Mouse (Mus musculus) kidney, embryonic 15.5 days (tissue): ENCODE results near the gene Npc1l1. TPM values are rescaled to one million over a fixed set of nuclear protein-coding genes. Genes with fewer than 3 reads are reported as not detected.

Experiments
- ATAC-seq: fragments of 200-750 bp; cut with Nextera tagmentation; replicated peaks from 2 replicates; pipeline ENCODE4 v1.8.0; 2017; ENCODE audit warnings: moderate TSS enrichment; ENCODE audit not compliant: low FRiP score
- H3K27ac ChIP-seq: fragments of 300-500 bp; sonication (generic); 2 replicates; pipeline ENCODE4 v1.5.1; 2015; ENCODE audit warnings: mild to moderate bottlenecking, inconsistent platforms
- H3K27me3 ChIP-seq: fragments of 300-500 bp; sonication (generic); 2 replicates; pipeline ENCODE4 v1.6.1; 2015; ENCODE audit warnings: inconsistent platforms
- H3K36me3 ChIP-seq: fragments of 300-500 bp; sonication (generic); 2 replicates; pipeline ENCODE4 v1.6.1; 2015; ENCODE audit warnings: inconsistent platforms
- H3K4me1 ChIP-seq: fragments of 300-500 bp; sonication (generic); 2 replicates; pipeline ENCODE4 v1.6.1; 2015; ENCODE audit warnings: inconsistent platforms
- H3K4me2 ChIP-seq: fragments of 300-500 bp; sonication (generic); 2 replicates; pipeline ENCODE4 v1.6.1; 2015; ENCODE audit warnings: moderate library complexity, mild to moderate bottlenecking, inconsistent platforms
- H3K4me3 ChIP-seq: fragments of 300-500 bp; sonication (generic); replicated peaks from 2 replicates; pipeline ENCODE4 v1.5.1; 2015; ENCODE audit warnings: mild to moderate bottlenecking, inconsistent platforms
- H3K9ac ChIP-seq: fragments of 300-500 bp; sonication (generic); 2 replicates; pipeline ENCODE4 v1.6.1; 2015; ENCODE audit warnings: mild to moderate bottlenecking, inconsistent platforms
- H3K9me3 ChIP-seq: fragments of 300-500 bp; sonication (generic); replicated peaks from 2 replicates; pipeline ENCODE4 v1.6.1; 2016; ENCODE audit warnings: inconsistent platforms
- WGBS: fragments of 180-500 bp; shearing (Covaris S2); methylation state at CpG from one replicate; pipeline ENCODE4 v1.1.7; 2015; ENCODE audit warnings: mixed read lengths; 5-methylcytosine and 5-hydroxymethylcytosine counted together
- polyA plus RNA-seq: library from polyadenylated mRNA; unstranded; fragments of >200 nt; fragmentation: Nextera tagmentation; extraction: Ambion mirVana; gene quantifications from 2 replicates; pipeline ENCODE4 v1.2.1, GENCODE M21; 2015

The Npc1l1 gene
- polyA plus RNA-seq, 1 experiment from 2014 or later, result 0.06 TPM

GRCm38 (mm10) chr11:6200087-6200569 is 29.8 kb downstream of the Npc1l1 start, which contains the start of gene Nudcd3:
Nudcd3 (minus strand) TSS chr11:6200415.
- Histone ChIP-seq H3K36me3 (no peaks in the 10 kb centered on the region), H3K4me3 (peak within 1 kb of the TSS; percentile 72), H3K27me3 (no peaks in the 10 kb centered on the region), H3K4me2 (peak within 1 kb of the TSS; percentile 82), H3K9me3 (no peaks in the 10 kb centered on the region), H3K4me1 (peaks cover 23% of the 10 kb centered on the region), H3K27ac (peak within 1 kb of the TSS; percentile 99), H3K9ac (peak within 1 kb of the TSS; percentile 76)
- peak; percentile 97 for ATAC-seq
- under 1% methylated on average over 39 of the region's 39 CpGs for WGBS

GRCm38 (mm10) chr11:6199410-6200086 is 30.4 kb downstream of the Npc1l1 start, which contains the start of gene A730071L15Rik:
A730071L15Rik (plus strand) TSS chr11:6200029.
- Histone ChIP-seq H3K36me3 (no peaks in the 10 kb centered on the region), H3K4me1 (peaks cover 23% of the 10 kb centered on the region), H3K9me3 (no peaks in the 10 kb centered on the region), H3K27me3 (no peaks in the 10 kb centered on the region), H3K27ac (peak within 1 kb of the TSS; percentile 99), H3K4me3 (peak within 1 kb of the TSS; percentile 72), H3K9ac (peak within 1 kb of the TSS; percentile 76), H3K4me2 (peak within 1 kb of the TSS; percentile 82)
- ATAC-seq, result peak; percentile 84
- under 1% methylated on average over 35 of the region's 35 CpGs for WGBS

- WGBS, result 92% methylated on average over 4 of the region's 4 CpGs
- Histone ChIP-seq H3K36me3 (no peaks in the 10 kb centered on the region), H3K4me3 (peak overlapping the region; percentile 72; the same call in 1 of the 2 replicates), H3K9me3 (no peaks in the 10 kb centered on the region), H3K27ac (no peak overlapping the region), H3K4me1 (peaks cover 23% of the 10 kb centered on the region), H3K27me3 (no peaks in the 10 kb centered on the region), H3K9ac (no peak overlapping the region), H3K4me2 (peak overlapping the region; percentile 82)
- no peak for ATAC-seq
Observed at GRCm38 (mm10) chr11:6198449-6198848, 31.5 kb downstream of the Npc1l1 start.

GRCm38 (mm10) chr11:6196780-6197179 is 33.2 kb downstream of the Npc1l1 start:
- peaks cover 14% of the 10 kb centered on the region for H3K36me3 ChIP-seq
- H3K27me3 ChIP-seq, result no peaks in the 10 kb centered on the region
- H3K4me1 ChIP-seq, result peaks cover 23% of the 10 kb centered on the region
- no peak for ATAC-seq
- no peak overlapping the region for H3K27ac ChIP-seq
- H3K9ac ChIP-seq, result no peak overlapping the region
- 93% methylated on average over 8 of the region's 8 CpGs for WGBS
- no peak overlapping the region for H3K4me3 ChIP-seq
- no peak overlapping the region for H3K4me2 ChIP-seq
- H3K9me3 ChIP-seq, result no peaks in the 10 kb centered on the region

- Histone ChIP-seq H3K36me3 (peaks cover 42% of the 10 kb centered on the region), H3K9me3 (no peaks in the 10 kb centered on the region), H3K9ac (no peak overlapping the region), H3K4me2 (no peak overlapping the region), H3K27ac (no peak overlapping the region), H3K4me1 (peaks cover 19% of the 10 kb centered on the region), H3K4me3 (no peak overlapping the region), H3K27me3 (no peaks in the 10 kb centered on the region)
- ATAC-seq, result peak; percentile 43; the same call in 1 of the 2 replicates
- 2% methylated on average over 2 of the region's 2 CpGs for WGBS
Observed at GRCm38 (mm10) chr11:6187878-6188277, 42.1 kb downstream of the Npc1l1 start.

GRCm38 (mm10) chr11:6187399-6187798 is 42.5 kb downstream of the Npc1l1 start:
- H3K4me2 ChIP-seq, result no peak overlapping the region
- H3K9me3 ChIP-seq, result no peaks in the 10 kb centered on the region
- H3K27ac ChIP-seq, result no peak overlapping the region
- H3K9ac ChIP-seq, result no peak overlapping the region
- peaks cover 20% of the 10 kb centered on the region for H3K4me1 ChIP-seq
- 0 out of 2 replicates have a peak, but pooled peaks have one; percentile 29 for ATAC-seq
- no peaks in the 10 kb centered on the region for H3K27me3 ChIP-seq
- no peak overlapping the region for H3K4me3 ChIP-seq
- 64% methylated on average over 3 of the region's 3 CpGs for WGBS
- peaks cover 37% of the 10 kb centered on the region for H3K36me3 ChIP-seq

GRCm38 (mm10) chr11:6184202-6184935 is 45.6 kb downstream of the Npc1l1 start:
- no peak overlapping the region for H3K4me3 ChIP-seq
- no peaks in the 10 kb centered on the region for H3K9me3 ChIP-seq
- H3K27ac ChIP-seq, result no peak overlapping the region
- ATAC-seq, result no peak
- no peaks in the 10 kb centered on the region for H3K27me3 ChIP-seq
- 52% methylated on average over 11 of the region's 11 CpGs for WGBS
- peaks cover 15% of the 10 kb centered on the region; the same call in 1 of the 2 replicates for H3K36me3 ChIP-seq
- H3K4me1 ChIP-seq, result peaks cover 32% of the 10 kb centered on the region
- H3K9ac ChIP-seq, result no peak overlapping the region
- H3K4me2 ChIP-seq, result no peak overlapping the region

- Histone ChIP-seq H3K27me3 (no peaks in the 10 kb centered on the region), H3K4me1 (peaks cover 43% of the 10 kb centered on the region), H3K36me3 (0 out of 2 replicates have a peak, but pooled peaks cover 8% of the 10 kb centered on the region), H3K9me3 (no peaks in the 10 kb centered on the region), H3K9ac (no peak overlapping the region), H3K27ac (no peak overlapping the region), H3K4me3 (no peak overlapping the region), H3K4me2 (no peak overlapping the region)
- WGBS, result 40% methylated on average over 2 of the region's 2 CpGs
- no peak for ATAC-seq
Observed at GRCm38 (mm10) chr11:6183246-6183645, 46.7 kb downstream of the Npc1l1 start.

GRCm38 (mm10) chr11:6180811-6181399 is 49.0 kb downstream of the Npc1l1 start:
- Histone ChIP-seq H3K27ac (no peak overlapping the region), H3K4me3 (no peak overlapping the region), H3K9ac (no peak overlapping the region), H3K27me3 (no peaks in the 10 kb centered on the region), H3K36me3 (no peaks in the 10 kb centered on the region), H3K4me2 (no peak overlapping the region), H3K9me3 (no peaks in the 10 kb centered on the region), H3K4me1 (peaks cover 51% of the 10 kb centered on the region)
- WGBS, result 45% methylated on average over 6 of the region's 6 CpGs
- ATAC-seq, result no peak

- no peaks in the 10 kb centered on the region for H3K27me3 ChIP-seq
- 22% methylated on average over 8 of the region's 8 CpGs for WGBS
- no peaks in the 10 kb centered on the region for H3K36me3 ChIP-seq
- no peak overlapping the region for H3K4me3 ChIP-seq
- no peaks in the 10 kb centered on the region for H3K9me3 ChIP-seq
- peaks cover 57% of the 10 kb centered on the region for H3K4me1 ChIP-seq
- H3K27ac ChIP-seq, result peak overlapping the region; percentile 82
- H3K9ac ChIP-seq, result no peak overlapping the region
- H3K4me2 ChIP-seq, result no peak overlapping the region
- no peak for ATAC-seq
Observed at GRCm38 (mm10) chr11:6179194-6179593, 50.7 kb downstream of the Npc1l1 start.

GRCm38 (mm10) chr11:6178673-6179166 is 51.2 kb downstream of the Npc1l1 start:
- Histone ChIP-seq H3K9ac (no peak overlapping the region), H3K9me3 (no peaks in the 10 kb centered on the region), H3K27me3 (no peaks in the 10 kb centered on the region), H3K4me3 (no peak overlapping the region), H3K4me2 (no peak overlapping the region), H3K27ac (peak overlapping the region; percentile 82), H3K4me1 (peaks cover 53% of the 10 kb centered on the region), H3K36me3 (no peaks in the 10 kb centered on the region)
- ATAC-seq, result peak; percentile 65
- WGBS, result 7% methylated on average over 2 of the region's 2 CpGs
